Mouse (Mus musculus) limb, embryonic 12.5 days (tissue): ENCODE data around the gene Pvr. TPM values are rescaled to one million over a fixed set of nuclear protein-coding genes. Genes with fewer than 3 reads are reported as not detected.

ENCODE experiments used
- ATAC-seq: fragments of 200-750 bp; cut with Nextera tagmentation; 2 replicates; pipeline ENCODE4 v1.8.0; 2017; ENCODE audit warnings: low read depth, moderate TSS enrichment; ENCODE audit not compliant: insufficient number of reproducible peaks, insufficient read depth, low FRiP score, low TSS enrichment
- H3K27ac ChIP-seq: fragments of 300-500 bp; sonication (generic); 2 replicates; pipeline ENCODE4 v1.5.1; 2016; ENCODE audit warnings: mild to moderate bottlenecking, moderate library complexity
- H3K27me3 ChIP-seq: fragments of 300-500 bp; sonication (generic); 2 replicates; pipeline ENCODE4 v1.6.1; 2016; ENCODE audit warnings: mild to moderate bottlenecking, moderate library complexity
- H3K36me3 ChIP-seq: fragments of 300-500 bp; sonication (generic); 2 replicates; pipeline ENCODE4 v1.6.1; 2016; ENCODE audit warnings: mild to moderate bottlenecking, moderate library complexity
- H3K4me1 ChIP-seq: fragments of 300-500 bp; sonication (generic); replicated peaks from 2 replicates; pipeline ENCODE4 v1.6.1; 2016
- H3K4me2 ChIP-seq: fragments of 300-500 bp; sonication (generic); 2 replicates; pipeline ENCODE4 v1.6.1; 2016; ENCODE audit warnings: mild to moderate bottlenecking, moderate library complexity
- H3K4me3 ChIP-seq: fragments of 300-500 bp; sonication (generic); replicated peaks from 2 replicates; pipeline ENCODE4 v1.5.1; 2016; ENCODE audit warnings: mild to moderate bottlenecking
- H3K9ac ChIP-seq: fragments of 300-500 bp; sonication (generic); replicated peaks from 2 replicates; pipeline ENCODE4 v1.6.1; 2016; ENCODE audit warnings: mild to moderate bottlenecking, moderate library complexity
- H3K9me3 ChIP-seq: fragments of 300-500 bp; sonication (generic); 2 replicates; pipeline ENCODE4 v1.6.1; 2016; ENCODE audit warnings: mild to moderate bottlenecking, moderate library complexity
- WGBS: fragments of 180-500 bp; shearing (Covaris S2); methylation state at CpG from one replicate; pipeline ENCODE4 v1.1.7; 2016; 5-methylcytosine and 5-hydroxymethylcytosine counted together
- polyA plus RNA-seq: library from polyadenylated mRNA; unstranded; fragments of >200 nt; fragmentation: Nextera tagmentation; extraction: Ambion mirVana; gene quantifications from 2 replicates; pipeline ENCODE4 v1.2.1, GENCODE M21; 2016

The Pvr gene
- polyA plus RNA-seq, 1 experiment from 2014 or later: 7.5 TPM

- no peak for ATAC-seq
- no peaks in the 10 kb centered on the region for H3K4me1 ChIP-seq
- H3K36me3 ChIP-seq: no peaks in the 10 kb centered on the region
- no peak overlapping the region for H3K4me3 ChIP-seq
- no peak overlapping the region for H3K27ac ChIP-seq
- 87% methylated on average over 16 of the region's 16 CpGs for WGBS
- no peaks in the 10 kb centered on the region for H3K9me3 ChIP-seq
- no peak overlapping the region for H3K9ac ChIP-seq
- no peak overlapping the region for H3K4me2 ChIP-seq
- peaks cover 4% of the 10 kb centered on the region; the same call in 1 of the 2 replicates for H3K27me3 ChIP-seq
Measured at GRCm38 (mm10) chr7:19867751-19868399, 53.1 kb downstream of the Pvr start.

- Histone ChIP-seq H3K9me3 (no peaks in the 10 kb centered on the region), H3K27ac (no peak overlapping the region), H3K4me1 (no peaks in the 10 kb centered on the region), H3K4me3 (no peak overlapping the region), H3K4me2 (no peak overlapping the region), H3K9ac (no peak overlapping the region), H3K36me3 (no peaks in the 10 kb centered on the region), H3K27me3 (peaks cover 4% of the 10 kb centered on the region; the same call in 1 of the 2 replicates)
- no peak for ATAC-seq
- 83% methylated on average over 6 of the region's 6 CpGs for WGBS
Measured at GRCm38 (mm10) chr7:19866490-19866889, 54.5 kb downstream of the Pvr start.

GRCm38 (mm10) chr7:19865246-19866036, 55.5 kb downstream of the Pvr start:
- WGBS: 76% methylated on average over 8 of the region's 8 CpGs
- H3K36me3 ChIP-seq: no peaks in the 10 kb centered on the region

GRCm38 (mm10) chr7:19864241-19864640, 56.7 kb downstream of the Pvr start:
- no peak overlapping the region for H3K4me2 ChIP-seq
- no peak for ATAC-seq
- H3K27ac ChIP-seq: no peak overlapping the region
- H3K36me3 ChIP-seq: no peaks in the 10 kb centered on the region
- H3K4me3 ChIP-seq: no peak overlapping the region
- no peak overlapping the region for H3K9ac ChIP-seq
- H3K9me3 ChIP-seq: no peaks in the 10 kb centered on the region
- H3K4me1 ChIP-seq: no peaks in the 10 kb centered on the region
- peaks cover 4% of the 10 kb centered on the region; the same call in 1 of the 2 replicates for H3K27me3 ChIP-seq
- WGBS: 39% methylated on average over 2 of the region's 2 CpGs

More at GRCm38 (mm10) chr7:19865246-19866036, 55.5 kb downstream of the Pvr start:
- no peak for ATAC-seq
- Histone ChIP-seq H3K27me3 (peaks cover 4% of the 10 kb centered on the region; the same call in 1 of the 2 replicates), H3K9me3 (no peaks in the 10 kb centered on the region), H3K4me2 (no peak overlapping the region), H3K27ac (no peak overlapping the region), H3K9ac (no peak overlapping the region), H3K4me1 (no peaks in the 10 kb centered on the region), H3K4me3 (no peak overlapping the region)

GRCm38 (mm10) chr7:19861199-19861598, 59.8 kb downstream of the Pvr start, which contains the start of gene Ceacam16:
Gene Ceacam16, minus strand, starts transcription at chr7:19861299.
- no peak within 1 kb of the TSS for H3K27ac ChIP-seq
- ATAC-seq: no peak
- no peak within 1 kb of the TSS for H3K4me2 ChIP-seq
- no peaks in the 10 kb centered on the region for H3K4me1 ChIP-seq
- 84% methylated on average over 9 of the region's 9 CpGs for WGBS
- H3K4me3 ChIP-seq: no peak within 1 kb of the TSS
- H3K36me3 ChIP-seq: no peaks in the 10 kb centered on the region
- H3K9me3 ChIP-seq: no peaks in the 10 kb centered on the region
- H3K9ac ChIP-seq: no peak within 1 kb of the TSS
- peaks cover 8% of the 10 kb centered on the region; the same call in 1 of the 2 replicates for H3K27me3 ChIP-seq

GRCm38 (mm10) chr7:19859740-19860139, 61.2 kb downstream of the Pvr start:
- H3K9me3 ChIP-seq: no peaks in the 10 kb centered on the region

GRCm38 (mm10) chr7:19856283-19856682, 64.7 kb downstream of the Pvr start:
- H3K4me1 ChIP-seq: peaks cover 6% of the 10 kb centered on the region
- no peak for ATAC-seq
- H3K27ac ChIP-seq: no peak overlapping the region
- WGBS: 88% methylated on average over 6 of the region's 6 CpGs
- no peak overlapping the region for H3K4me2 ChIP-seq
- no peaks in the 10 kb centered on the region for H3K9me3 ChIP-seq
- no peak overlapping the region for H3K9ac ChIP-seq
- no peak overlapping the region for H3K4me3 ChIP-seq
- peaks cover 37% of the 10 kb centered on the region for H3K27me3 ChIP-seq
- H3K36me3 ChIP-seq: no peaks in the 10 kb centered on the region

More at GRCm38 (mm10) chr7:19859740-19860139, 61.2 kb downstream of the Pvr start:
- ATAC-seq: no peak
- Histone ChIP-seq H3K27me3 (peaks cover 11% of the 10 kb centered on the region; the same call in 1 of the 2 replicates), H3K27ac (no peak overlapping the region), H3K9ac (no peak overlapping the region), H3K4me1 (no peaks in the 10 kb centered on the region), H3K36me3 (no peaks in the 10 kb centered on the region), H3K4me2 (no peak overlapping the region), H3K4me3 (no peak overlapping the region)
- WGBS: 72% methylated on average over 10 of the region's 10 CpGs

GRCm38 (mm10) chr7:19855663-19856062, 65.3 kb downstream of the Pvr start:
- ATAC-seq: no peak
- Histone ChIP-seq H3K9me3 (no peaks in the 10 kb centered on the region), H3K27ac (no peak overlapping the region), H3K4me2 (no peak overlapping the region), H3K4me3 (no peak overlapping the region), H3K27me3 (peaks cover 42% of the 10 kb centered on the region), H3K9ac (no peak overlapping the region), H3K36me3 (no peaks in the 10 kb centered on the region), H3K4me1 (peaks cover 6% of the 10 kb centered on the region)
- WGBS: 83% methylated on average over 5 of the region's 5 CpGs

Other genes starting within 250 kb of the Pvr start
- gene Apoc2, start 243.2 kb downstream of the Pvr start, polyA plus RNA-seq: 0.97 TPM in 1 of 2 replicates, not detected in the other
- gene Gm44805, start 239.7 kb downstream of the Pvr start, polyA plus RNA-seq: not detected in 2 replicates
- gene Apoc4, start 239.7 kb downstream of the Pvr start, polyA plus RNA-seq: not detected in 2 replicates
- 4.6 and 7.0 TPM in 2 replicates for gene Apoc1, start 228.5 kb downstream of the Pvr start, polyA plus RNA-seq
- gene Apoe, start 222.0 kb downstream of the Pvr start, polyA plus RNA-seq: 114 and 131 TPM in 2 replicates
- gene Tomm40, start 205.7 kb downstream of the Pvr start, polyA plus RNA-seq: 166 and 174 TPM in 2 replicates
- gene Nectin2, start 170.7 kb downstream of the Pvr start, polyA plus RNA-seq: 65.0 and 74.9 TPM in 2 replicates
- gene Bcam, start 150.1 kb downstream of the Pvr start, polyA plus RNA-seq: 59.7 and 63.3 TPM in 2 replicates
- gene Cblc, start 124.4 kb downstream of the Pvr start, polyA plus RNA-seq: 2.8 and 3.1 TPM in 2 replicates
- gene Bcl3, start 98.4 kb downstream of the Pvr start, polyA plus RNA-seq: 0.54 and 0.82 TPM in 2 replicates
- 0.43 TPM in 1 of 2 replicates, not detected in the other for gene Gm19345, start 69.2 kb downstream of the Pvr start, polyA plus RNA-seq
- gene Ceacam16, start 59.9 kb downstream of the Pvr start, polyA plus RNA-seq: not detected in 2 replicates
- gene Ceacam19, start 33.2 kb downstream of the Pvr start, polyA plus RNA-seq: not detected in 2 replicates
- 0.14 TPM in 1 of 2 replicates, not detected in the other for gene Igsf23, start 29.6 kb upstream of the Pvr start, polyA plus RNA-seq
- gene Ceacam20, start 44.3 kb upstream of the Pvr start, polyA plus RNA-seq: not detected in 2 replicates
- not detected in 2 replicates for gene Nlrp9b, start 70.3 kb upstream of the Pvr start, polyA plus RNA-seq
- not detected in 2 replicates for gene Vmn1r91, start 178.5 kb upstream of the Pvr start, polyA plus RNA-seq
- not detected in 2 replicates for gene Gm16442, start 201.4 kb upstream of the Pvr start, polyA plus RNA-seq
- not detected in 2 replicates for gene Vmn1r93, start 217.9 kb upstream of the Pvr start, polyA plus RNA-seq
- not detected in 2 replicates for gene Vmn1r94, start 247.2 kb upstream of the Pvr start, polyA plus RNA-seq